Mouse (Mus musculus): ENCODE measurements around the gene Nlgn1.

Nlgn1 gene

DNA sequence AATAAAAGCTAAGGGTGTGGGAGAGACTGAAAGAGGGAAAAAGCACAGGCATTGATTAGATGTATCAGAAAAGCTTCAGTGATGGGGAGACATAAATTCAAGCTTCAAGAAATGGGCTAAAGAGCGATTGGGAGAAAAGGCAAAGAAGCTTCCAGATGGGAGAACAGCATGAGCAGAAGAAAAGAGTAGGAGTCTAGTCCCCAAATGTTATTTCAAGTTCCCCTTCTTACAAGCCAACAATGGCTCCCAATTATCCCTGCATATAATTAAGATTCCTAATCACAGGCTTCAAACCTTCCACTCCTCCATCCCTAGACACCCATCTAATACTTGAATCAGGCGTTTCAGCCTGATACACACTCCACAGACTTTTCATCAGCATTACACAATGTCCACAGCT lies 292.6 kb downstream of the Nlgn1 start:
- DNase-seq, result no peak

DNA sequence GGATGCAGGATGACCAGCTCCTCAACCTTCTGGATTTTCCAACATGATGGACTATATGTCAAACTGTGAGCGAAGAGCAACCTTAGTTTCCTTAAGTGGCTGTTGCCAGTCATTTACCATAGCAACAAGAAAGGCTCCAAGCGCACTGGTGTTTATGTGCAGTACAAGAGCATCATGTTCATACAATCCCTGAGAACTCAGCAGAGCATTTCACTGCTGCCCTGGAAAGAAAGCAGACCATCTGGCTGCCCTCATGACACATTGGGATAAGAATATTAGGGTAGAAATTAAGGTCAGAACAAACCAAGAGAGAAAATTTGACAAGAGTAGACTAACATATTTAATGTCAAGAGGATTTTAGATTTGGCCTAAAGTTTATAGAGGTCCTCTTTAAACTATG lies 306.2 kb downstream of the Nlgn1 start:
- no peak for DNase-seq

DNA sequence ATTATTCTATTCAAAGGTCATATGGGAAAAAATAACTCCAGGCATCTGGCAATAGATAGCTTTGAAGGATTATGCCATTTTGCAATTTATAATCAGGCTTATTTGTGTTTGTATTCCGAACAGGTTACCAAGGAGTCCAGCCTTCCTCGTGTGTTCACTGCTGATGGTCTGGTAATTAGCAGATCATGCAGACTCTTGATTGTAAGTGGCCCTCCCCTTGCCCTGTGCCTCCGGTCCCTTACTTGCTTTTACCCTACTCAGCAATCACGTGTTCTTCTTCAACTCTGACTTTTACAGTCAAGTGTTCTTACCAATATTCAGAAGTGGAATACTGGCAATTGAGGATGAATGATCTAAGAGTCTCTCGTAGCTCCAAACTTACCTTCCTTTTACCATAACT lies 309.0 kb downstream of the Nlgn1 start:
- no peak for DNase-seq

DNA sequence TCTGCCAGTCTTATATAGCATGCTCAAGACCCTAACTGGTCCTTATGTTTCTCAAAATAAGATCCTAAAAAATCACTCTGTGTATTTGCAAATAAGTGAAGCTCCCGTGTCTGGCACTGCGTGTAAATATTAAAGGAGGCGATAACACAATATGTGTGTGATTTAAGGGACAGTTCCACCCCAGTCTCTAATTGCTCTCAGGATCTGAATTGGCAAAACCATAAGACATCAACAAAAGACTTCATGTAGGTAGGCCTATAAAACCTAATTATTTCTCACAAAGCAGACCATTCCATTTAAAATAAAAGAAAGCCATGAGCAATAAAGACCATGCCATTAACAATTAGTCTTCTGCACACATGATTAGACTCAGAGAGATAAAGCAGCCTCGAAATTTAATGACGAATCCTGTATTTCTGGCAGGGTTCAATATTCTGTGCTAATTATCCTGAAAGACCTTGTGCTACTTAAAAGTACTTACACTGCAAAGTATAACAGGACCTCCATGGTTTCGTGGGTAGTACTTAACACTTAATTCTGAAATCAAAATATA lies 310.6 kb downstream of the Nlgn1 start:
- no peak for DNase-seq

DNA sequence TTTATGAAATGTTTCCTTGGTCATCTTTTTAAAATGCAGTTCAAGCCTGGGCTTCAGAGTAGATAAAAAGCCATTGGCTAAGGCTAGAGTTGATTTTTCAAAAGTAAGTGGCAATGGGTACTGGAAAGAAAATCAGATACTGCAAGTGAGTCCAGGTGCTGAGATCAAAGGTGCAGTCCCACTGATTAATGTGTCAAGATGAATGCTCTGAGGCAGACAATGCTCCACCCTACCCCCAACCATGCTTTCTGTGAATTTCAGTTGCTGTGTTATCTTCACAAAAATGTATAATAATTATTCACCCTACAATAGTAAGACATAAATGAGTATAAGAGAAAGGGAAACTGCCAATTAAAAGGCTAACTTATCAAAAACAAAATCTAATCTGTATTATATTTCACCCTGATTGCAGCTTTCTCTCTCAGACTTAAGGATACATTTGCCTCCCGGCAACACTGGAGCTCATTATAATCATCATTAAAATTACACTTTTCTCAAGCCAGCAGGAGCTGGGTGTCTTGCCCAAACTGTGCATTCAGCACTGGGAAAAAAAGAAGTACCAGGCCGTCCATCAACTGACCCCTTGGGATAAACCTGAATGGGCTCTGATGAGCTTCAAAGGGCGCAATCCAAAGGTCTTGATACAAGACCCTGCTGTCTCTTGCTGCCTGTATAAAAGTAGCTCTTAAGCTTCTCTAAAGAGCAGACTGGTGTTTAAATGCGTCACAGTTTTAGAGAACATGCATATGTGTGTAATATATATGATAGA lies 320.8 kb downstream of the Nlgn1 start:
- no peak for DNase-seq

DNA sequence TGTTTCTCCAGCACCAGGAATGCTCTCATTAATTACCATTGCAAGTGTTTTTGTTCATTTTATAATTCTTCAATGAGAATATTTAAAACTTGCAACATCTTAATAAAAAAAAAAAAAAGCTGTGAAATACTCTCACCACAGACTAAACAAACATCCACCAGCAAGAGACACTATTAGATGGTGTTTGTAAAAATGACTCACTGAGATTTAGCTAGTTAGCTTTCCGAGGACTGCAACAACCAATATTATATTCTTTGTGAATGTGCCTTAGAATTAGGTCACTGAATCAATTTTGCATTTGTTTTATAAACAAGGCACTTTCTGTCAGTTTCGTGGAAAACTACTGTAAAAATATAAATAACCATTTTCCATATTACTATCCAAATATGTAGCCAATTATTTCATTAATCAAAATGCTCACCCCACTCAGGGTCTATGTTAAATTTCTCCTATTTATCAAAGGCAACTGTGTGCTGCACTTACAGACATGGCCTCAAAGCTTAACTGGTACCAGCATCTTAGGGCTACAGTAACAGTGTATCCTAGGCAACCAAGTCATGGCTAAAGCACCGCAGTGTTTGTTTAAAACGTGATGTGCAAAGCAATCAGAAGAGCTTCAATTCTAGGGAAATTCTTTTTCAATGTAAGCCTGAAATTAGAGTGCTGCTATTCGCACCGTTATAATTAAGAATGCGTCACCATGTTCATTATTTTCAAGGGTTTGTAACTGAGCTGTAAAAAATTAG lies 329.2 kb downstream of the Nlgn1 start:
- DNase-seq, result no peak

DNA sequence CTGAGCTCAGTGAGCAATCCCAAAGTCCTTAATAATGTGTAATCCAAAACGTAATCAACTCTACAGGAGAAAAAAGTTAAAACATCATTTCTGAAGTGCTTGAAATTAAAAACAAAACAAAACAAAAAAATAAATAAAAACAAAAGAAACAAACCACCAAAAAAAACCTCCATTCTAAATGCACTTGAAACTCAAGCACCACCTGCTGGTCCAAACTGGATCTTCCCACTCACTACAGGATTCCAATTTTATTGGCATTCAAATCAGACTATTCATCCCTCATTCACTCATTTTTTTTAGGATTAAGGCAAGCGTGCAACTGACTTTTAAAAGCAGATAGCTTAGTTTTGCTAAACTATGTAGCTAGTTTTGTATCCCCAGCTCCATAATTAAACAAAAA lies 329.9 kb downstream of the Nlgn1 start:
- DNase-seq, result no peak

DNA sequence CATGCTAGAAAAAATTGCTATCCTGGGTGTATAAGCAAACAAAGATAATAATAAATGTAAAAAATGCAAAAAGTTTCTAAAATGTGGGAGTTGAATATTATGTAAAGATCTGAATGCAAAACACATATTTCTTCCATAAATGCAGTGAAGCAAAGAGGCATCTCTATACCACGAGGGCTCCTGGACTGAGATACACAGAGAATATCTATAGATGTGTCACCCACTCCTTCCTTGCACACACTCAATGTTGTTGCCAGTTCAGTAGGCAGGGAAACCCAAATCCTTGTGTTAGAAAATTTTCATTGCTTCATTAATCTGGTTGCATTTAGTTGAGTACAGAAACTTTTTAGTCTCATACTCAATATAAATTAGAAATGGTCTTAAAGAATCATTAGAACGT lies 364.7 kb downstream of the Nlgn1 start:
- no peak for DNase-seq

DNA sequence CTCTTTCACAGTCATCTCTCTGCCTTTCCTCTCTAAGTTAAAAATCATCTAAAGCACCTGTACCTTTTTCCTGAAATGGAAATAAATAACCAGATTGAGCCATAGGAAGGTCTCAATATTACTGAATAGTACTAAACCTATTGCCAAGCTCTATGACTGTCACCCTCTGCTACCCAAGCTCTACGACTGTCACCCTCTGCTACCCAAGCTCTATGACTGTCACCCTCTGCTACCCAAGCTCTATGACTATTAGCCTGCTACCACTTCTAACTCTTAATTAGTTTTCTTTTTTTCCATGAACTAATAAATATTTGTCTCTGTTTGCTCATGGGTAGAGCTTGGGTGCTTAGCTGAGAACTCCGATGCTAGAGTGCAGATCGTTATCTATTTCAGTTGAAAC lies 368.0 kb downstream of the Nlgn1 start:
- no peak for DNase-seq

DNA sequence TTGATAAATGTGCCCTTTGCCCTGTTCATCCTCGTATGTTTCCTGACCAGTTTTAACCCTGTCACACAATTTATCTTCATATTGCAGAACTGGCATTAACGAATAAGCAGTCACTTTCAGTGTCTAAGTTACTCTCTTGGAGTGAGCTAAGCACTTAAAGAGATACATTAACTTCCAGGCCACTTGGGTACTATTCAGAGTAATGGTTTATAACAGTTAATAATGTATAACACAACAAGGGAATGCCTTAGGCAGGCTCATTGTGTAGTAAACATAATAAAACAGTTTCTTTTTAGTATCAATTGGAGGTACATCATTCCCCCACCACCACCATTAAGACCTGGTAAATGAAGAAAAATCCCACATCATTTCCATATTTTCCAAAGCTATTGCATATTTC lies 368.7 kb downstream of the Nlgn1 start:
- DNase-seq, result no peak

DNA sequence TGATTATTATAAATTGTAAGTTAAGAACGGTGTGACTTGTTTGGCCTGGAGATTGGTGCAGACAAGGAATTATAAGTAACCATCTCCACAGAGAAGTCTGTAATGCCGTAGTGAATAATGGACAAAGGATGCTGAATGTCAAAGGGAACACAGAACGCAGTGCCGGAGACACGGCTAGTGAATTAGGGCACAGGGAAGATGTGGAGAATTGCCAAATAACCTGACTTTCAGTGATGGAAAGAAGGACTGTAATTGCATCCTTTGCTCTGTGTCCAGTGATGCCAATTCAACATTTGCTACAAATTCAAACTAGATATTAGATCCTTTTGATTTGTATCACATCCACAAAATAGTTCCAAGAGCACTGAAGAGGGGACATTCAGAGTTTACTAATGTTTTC lies 415.7 kb downstream of the Nlgn1 start:
- no peak for DNase-seq

DNA sequence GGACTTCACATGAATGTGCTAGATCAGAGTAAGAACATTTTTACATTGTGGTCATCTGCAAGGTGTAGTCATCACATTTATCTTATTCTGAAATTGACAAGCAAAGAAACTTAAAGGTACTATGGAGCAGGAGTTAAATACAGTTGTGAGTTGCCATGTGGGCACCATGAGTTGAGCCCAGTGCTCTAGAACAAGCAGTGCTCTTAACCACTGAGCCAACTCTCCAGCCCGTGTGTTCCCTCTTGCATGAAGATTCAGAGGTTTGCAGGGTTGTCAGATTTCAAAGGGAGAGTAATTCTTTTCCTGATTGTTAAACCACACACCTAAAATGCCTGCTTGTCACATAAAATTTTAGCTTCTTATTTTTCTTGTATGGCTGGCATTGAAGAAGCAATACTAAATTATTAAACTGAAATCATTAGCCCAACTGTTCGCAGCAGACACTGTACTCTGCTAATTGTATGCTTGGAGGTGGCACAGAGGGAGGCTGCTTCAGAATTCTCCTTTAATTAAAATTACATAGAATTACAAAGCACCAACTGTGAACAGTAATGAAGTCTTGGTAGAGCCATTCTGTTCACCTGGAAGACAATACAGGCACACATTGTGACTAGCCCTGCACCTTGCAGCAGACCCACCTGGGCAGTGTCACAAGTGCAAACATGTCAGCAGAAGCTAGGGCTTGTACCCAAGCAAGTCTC lies 417.7 kb downstream of the Nlgn1 start:
- DNase-seq, result no peak

DNA sequence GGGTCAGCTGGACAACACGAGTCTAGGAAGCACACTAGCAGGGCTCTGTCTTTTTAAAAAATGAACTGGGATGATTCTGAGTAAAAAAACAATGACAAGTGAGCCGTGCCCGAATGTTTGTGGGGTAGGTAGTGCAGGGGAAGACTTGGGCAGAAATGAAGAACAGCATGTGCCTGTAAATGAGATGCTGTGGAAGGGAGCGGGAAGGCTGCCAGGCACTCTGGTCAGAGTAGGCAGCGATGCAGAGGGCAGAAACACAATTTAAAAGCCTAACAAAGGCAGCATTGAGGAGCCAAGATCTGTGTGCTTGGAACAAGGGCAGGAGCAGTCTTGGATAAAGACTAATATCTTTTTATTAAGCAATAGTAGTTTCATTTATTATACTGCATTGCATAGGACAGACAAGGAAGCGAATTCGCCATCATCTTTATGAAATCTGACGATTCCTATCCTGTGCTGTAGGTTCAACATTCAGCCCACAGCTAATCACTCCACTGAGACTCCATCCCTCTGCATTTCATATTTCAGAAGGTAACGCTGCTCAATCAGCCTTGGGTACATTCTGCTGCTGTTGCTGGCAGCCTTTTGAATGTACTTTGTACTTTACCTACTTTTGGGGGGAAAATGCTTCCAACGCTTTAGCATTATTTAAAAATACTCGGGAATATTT lies 429.0 kb downstream of the Nlgn1 start:
- DNase-seq, result no peak

DNA sequence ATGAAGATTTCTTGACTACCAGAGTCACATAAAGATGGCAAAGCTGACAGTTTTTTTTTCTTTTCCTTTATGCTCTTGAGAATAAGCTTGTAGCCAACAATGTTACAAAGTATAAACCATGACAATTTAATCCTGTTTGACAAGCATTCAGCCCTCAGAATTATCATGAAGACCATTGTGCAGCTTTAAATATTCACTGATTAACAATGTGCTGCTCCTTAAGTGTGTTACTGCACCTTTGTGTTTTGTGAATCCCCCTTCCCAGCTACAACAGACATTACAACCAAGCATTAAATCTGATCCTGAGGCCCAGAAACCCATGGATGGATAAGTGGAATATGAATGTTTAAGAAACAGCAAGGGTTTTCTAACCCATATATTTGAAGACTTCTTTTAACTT lies 434.8 kb downstream of the Nlgn1 start:
- no peak for DNase-seq

DNA sequence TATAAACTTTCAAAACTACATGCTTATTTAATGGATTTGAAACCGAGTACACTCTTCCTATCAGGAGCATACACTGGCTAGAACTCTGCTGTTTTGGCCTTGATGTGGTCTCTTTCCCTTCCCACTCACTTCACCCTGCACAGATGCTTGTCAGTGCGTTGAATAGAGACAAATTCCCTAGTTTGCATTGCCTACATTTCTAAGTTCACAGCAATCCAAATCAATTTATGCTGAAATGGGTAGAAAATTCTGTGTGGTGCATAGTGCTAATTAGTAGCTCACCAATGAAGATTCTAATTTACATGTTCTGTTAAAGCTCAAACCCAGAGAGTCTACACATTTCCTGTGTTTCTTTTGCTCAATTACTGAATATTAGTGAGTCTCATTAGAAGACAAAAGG lies 447.5 kb downstream of the Nlgn1 start:
- no peak for DNase-seq

DNA sequence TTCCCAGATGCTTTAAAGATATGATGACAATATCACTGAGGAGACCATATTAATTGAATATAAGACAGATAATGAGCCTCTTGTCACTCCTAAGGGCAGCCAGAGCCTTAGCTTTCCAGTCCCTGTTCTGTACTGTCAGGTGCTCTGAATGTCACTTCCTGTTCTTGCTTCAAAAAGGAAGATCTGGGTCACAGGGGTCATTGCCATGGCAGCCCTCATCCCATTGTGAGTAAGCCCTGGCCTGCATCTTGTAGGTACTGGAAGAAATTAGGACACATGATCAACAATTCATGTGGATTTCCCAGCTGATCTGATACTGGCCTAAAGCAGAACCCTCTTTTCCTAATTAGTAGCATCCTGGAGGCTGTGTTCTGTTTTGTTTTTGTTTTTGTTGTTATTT lies 463.1 kb downstream of the Nlgn1 start:
- no peak for DNase-seq

DNA sequence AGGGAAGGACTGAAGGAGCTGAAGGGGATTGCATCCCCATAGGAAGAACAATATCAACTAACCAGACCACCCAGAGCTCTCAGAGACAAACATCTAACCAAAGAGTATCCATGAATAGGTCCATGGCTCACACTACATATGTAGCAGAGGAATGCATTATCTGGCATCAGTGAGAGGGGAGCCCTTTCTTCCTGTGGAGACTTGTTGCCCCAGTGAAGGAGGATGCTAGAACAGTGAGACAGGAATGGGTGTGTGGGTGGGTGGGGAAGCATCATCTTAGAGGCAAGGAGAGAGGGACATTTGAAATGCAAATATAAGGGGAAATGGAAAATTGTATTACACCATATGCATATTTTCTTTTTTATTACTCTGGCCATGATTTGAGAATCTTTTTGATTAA lies 473.9 kb downstream of the Nlgn1 start:
- no peak for DNase-seq

DNA sequence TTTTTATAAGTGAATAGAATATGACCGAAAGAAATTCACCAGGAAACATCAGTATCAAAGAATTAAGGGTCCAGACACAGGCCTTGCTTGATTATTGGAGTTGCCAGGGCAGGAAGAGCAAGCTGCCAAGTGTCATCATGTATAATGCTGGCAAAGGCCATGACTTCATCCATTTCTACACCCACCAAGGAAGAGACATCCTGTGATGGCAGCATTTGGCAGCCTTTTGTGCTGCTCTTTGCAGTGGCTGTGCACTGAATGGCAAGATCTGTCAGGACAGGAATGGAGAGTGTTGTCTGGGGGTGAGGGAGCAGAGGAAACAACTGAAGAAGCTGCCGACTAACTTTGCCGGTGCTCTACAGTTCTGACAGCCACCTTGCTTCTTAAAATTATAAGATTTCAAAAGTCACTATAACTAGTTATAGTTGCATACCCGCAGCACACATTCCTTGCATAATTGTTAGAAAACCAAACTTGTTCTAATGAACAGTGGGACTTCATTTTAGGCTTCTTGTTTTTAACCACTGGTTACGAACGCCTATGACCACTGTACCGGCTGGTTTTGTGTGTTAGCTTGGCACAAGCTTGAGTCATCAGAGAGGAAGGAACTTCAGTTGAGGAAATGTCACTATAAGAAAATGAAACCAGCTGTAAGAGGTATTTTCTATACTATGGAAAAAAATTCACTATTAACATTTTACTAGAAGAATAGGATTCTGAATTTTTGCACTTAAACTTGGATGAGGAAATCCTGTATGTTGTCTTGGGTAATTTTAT lies 487.4 kb downstream of the Nlgn1 start:
- no peak for DNase-seq

DNA sequence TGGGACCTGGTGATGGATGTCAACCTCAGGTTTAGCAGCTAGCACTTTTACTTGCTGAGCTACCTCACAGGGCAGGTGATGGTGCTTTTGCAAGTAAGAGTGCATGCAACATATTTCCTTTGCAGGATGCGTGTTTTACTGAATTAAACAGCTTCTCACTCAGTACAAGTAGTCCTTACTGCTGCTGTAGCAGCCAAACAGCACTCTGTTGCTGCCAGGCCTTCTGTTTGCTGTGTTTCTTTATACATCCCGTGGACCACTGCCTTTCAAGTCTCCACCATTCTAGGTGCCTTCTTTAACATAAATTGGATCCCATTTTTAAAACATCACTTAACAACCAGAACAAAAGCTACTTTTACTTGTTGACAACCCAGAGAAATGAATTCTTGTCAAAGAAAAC lies 502.0 kb downstream of the Nlgn1 start:
- DNase-seq, result no peak

DNA sequence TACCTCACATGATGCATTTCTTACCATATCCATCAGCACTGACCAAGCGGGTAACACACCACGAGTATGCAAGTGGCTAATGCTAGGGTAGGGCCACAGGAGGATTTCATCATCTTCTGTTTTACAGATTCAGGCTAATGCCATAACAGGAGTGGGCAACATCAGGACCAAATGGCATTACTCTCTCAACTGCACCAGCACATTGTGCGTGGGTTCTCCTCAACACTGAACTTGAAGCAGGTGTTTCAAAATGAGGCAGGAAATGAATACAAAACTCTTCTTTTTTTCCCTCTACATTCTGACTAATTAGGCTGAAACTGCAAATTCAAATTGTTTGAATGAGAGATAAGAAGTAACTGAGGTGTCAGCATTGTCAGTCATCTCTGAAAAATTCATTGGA lies 518.9 kb downstream of the Nlgn1 start:
- DNase-seq, result no peak

DNA sequence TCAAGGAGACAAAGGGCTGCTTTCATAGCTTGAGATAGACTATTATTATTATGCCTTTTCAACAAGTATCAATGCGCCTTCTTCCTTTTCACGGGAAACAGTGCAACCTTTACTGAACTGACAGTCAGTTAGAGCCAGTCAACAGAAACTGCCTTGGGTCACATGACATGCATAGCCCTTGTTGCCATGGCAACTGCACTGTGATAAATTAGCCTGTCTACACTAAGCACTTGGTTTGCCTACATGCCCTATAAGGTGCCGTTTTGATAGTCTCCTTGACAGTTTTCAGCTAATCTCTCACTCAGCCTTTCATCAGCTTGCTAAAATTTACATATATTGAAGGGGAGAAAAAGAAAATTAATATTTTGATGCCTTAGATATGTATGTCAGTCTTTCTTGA lies 524.7 kb downstream of the Nlgn1 start:
- DNase-seq, result no peak

DNA sequence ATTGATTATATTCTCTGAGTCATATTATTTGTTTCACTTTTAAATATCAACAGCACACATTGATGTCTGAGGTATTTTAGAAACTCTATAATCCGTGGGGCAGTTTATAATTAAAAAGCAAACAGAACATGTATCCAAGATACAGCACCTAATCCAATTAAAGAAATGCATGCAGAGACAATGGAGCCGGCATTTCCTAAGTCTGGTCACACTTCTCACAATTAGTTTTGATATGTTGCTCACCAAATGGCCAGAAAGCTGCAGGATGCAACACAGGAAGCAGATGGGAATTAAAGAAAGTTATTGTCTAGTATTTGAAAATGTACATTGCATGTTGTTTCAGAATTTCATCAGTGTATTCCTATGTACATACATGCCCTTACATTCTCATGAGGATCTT lies 550.6 kb downstream of the Nlgn1 start:
- DNase-seq, result no peak

Data from thymus, postnatal 25 days (tissue).